Mouse (Mus musculus): ENCODE measurements around the gene Smcp. TPM values are rescaled to one million over a fixed set of nuclear protein-coding genes. Genes with fewer than 3 reads are reported as not detected.

The Smcp gene
- not detected in 2 replicates for polyA plus RNA-seq (2015; fragmentation: Nextera tagmentation; extraction: Ambion mirVana)

DNA sequence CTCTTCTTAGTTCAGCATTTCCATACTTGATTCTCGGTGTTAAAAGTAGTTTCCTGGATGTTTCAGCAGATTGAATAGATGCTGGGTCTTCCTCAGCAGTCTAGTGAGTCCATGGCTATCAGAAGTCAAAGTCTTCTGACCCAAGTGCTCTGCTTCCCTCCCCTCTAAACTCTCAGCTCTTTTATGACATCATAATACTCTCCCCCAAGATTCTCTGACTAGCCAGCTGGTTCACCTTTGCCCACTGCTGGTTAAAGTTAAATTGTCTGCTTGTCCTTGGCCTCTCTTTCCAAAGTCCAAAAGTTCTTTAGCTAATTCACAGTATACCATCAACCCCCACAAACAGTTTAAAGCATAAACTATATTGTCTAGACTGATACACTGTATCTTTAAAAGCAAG is at the start of gene Smcp:
Smcp (minus strand) TSS at position 140 of the 400 bp plus-strand sequence.
- no peak for ATAC-seq (replicated peaks; ENCODE audit: low FRiP score)
- 88% methylated on average over 1 of the region's 1 CpGs for WGBS

DNA sequence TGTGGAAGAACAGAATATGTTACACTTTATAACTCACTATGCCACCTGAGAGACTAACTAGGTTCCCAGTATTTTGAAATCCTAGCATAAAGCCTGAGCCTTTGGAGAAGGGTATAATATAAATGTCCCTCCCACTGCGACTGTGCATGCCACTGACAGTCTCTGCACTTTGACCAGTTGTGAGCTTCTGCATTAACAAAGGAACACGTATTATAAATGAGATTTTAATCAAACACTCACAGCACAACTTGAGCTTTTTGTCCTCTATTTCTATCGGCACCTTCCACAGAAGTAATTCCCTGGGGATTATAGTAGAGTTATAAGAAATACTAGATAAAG is 49.8 kb upstream of the Smcp start:
- H3K9me3 ChIP-seq (replicated peaks): no peaks in the 10 kb centered on the region
- WGBS: 69% methylated on average over 3 of the region's 3 CpGs
- no peak overlapping the region for H3K9ac ChIP-seq
- no peaks in the 10 kb centered on the region for H3K27me3 ChIP-seq
- no peak for ATAC-seq (replicated peaks; ENCODE audit: low FRiP score)
- H3K4me1 ChIP-seq: no peaks in the 10 kb centered on the region
- no peak overlapping the region for H3K27ac ChIP-seq
- no peaks in the 10 kb centered on the region for H3K36me3 ChIP-seq
- no peak overlapping the region for H3K4me3 ChIP-seq (replicated peaks)
- H3K4me2 ChIP-seq: no peak overlapping the region

More for the DNA sequence above, at the start of gene Smcp:
- H3K9ac ChIP-seq: no peak within 1 kb of the TSS
- H3K4me3 ChIP-seq (replicated peaks): no peak within 1 kb of the TSS
- no peak within 1 kb of the TSS for H3K4me2 ChIP-seq
- H3K4me1 ChIP-seq: no peaks in the 10 kb centered on the region
- H3K27ac ChIP-seq: no peak within 1 kb of the TSS
- H3K27me3 ChIP-seq: no peaks in the 10 kb centered on the region
- no peaks in the 10 kb centered on the region for H3K36me3 ChIP-seq
- H3K9me3 ChIP-seq (replicated peaks): no peaks in the 10 kb centered on the region

DNA sequence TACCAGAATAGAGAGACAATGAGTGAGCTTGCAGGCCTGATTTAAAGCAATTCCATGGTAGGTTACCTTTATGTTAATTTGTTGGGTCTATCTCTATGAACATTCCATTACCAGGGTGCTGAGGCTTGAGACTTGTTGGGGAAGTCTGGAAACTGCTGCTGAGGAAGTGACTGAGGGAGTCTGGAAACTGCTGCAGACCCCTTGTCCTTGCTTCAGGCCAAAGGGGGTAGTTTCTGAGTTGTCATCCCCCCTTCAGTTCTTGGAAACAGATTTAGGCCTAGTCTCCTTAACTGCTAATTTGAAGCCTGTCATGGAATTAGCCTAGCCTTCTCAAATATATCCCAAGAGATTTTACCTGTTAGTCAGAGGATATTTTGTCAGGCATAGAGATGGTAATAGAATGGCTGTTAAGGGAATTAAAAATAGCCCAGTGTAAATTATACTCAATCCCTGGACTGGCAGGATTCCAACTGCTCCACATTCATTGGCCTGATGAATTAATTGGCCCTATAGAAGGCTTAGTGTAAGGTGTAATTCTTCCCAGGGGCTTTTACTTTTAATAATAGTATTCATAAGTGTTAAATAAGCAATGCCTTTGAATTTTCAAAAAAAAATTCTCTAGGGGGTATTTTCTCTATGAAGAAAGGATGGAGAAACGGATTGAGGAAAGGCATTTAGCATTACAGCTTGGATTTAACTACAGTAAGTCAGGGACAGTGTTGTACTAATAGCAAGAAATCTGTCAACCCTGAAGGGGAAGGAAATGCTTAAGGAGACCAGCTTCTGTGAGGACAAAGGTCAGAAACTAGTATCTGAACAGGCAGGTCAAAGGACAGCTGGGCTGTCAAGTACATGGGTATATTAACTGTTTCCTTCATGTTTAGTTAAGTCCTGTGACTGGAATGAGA is 49.2 kb upstream of the Smcp start:
- H3K4me1 ChIP-seq: no peaks in the 10 kb centered on the region
- H3K4me3 ChIP-seq (replicated peaks): no peak overlapping the region
- no peak; the same call in 1 of the 2 replicates for ATAC-seq (replicated peaks; ENCODE audit: low FRiP score)
- H3K36me3 ChIP-seq: no peaks in the 10 kb centered on the region
- 35% methylated on average over 1 of the region's 1 CpGs for WGBS
- no peak overlapping the region for H3K27ac ChIP-seq
- no peak overlapping the region for H3K9ac ChIP-seq
- no peaks in the 10 kb centered on the region for H3K27me3 ChIP-seq
- no peak overlapping the region for H3K4me2 ChIP-seq
- no peaks in the 10 kb centered on the region for H3K9me3 ChIP-seq (replicated peaks)

DNA sequence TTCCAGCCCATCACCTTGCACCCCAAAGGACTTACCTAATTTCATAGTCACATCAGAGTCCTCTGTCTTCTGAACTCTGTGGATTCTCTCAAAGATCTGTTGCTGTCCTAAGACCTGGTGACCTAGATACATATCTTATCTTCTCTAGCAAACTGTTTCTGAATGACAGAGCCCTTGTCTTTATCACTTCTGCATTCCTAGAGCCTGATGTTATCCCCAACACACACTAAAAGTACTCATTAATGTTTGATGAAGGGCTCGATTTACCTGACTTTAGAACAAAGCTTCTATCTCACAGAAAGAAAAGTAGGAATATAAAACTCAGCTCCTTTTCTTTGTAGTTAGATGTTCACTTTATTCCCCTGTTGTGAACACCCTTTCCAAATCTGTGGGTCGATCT is 32.8 kb upstream of the Smcp start, which contains the start of gene Lce6a:
Lce6a (minus strand) TSS at position 101 of the 400 bp plus-strand sequence.
- no peak within 1 kb of the TSS for H3K27ac ChIP-seq
- no peak for ATAC-seq (replicated peaks; ENCODE audit: low FRiP score)
- H3K36me3 ChIP-seq: no peaks in the 10 kb centered on the region
- no peak within 1 kb of the TSS for H3K4me2 ChIP-seq
- 79% methylated on average over 2 of the region's 2 CpGs for WGBS
- no peak within 1 kb of the TSS for H3K9ac ChIP-seq
- no peaks in the 10 kb centered on the region for H3K27me3 ChIP-seq
- H3K4me3 ChIP-seq (replicated peaks): no peak within 1 kb of the TSS
- no peaks in the 10 kb centered on the region for H3K4me1 ChIP-seq
- no peaks in the 10 kb centered on the region for H3K9me3 ChIP-seq (replicated peaks)

DNA sequence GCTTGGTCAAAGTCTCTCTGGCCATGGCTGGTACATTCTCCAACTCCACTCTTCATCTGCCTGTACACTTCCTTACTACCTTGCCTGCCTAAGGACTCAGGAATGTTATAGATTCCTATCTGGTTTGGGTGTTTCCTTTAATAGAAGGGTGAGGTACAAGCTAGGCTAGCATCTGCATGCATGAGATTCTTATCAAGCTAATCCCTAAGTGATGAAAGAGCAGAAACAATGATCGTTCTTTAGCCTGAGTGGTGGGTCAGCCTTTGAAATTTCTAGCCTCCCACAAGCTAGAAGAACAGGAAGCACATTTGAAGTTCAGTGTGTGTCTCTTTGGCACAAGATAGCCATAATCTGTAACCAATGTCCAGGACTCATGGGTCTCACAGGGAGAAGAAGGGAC is 21.0 kb upstream of the Smcp start:
- H3K9ac ChIP-seq: no peak overlapping the region
- WGBS: 66% methylated on average over 1 of the region's 1 CpGs
- H3K4me3 ChIP-seq (replicated peaks): no peak overlapping the region
- H3K4me2 ChIP-seq: no peak overlapping the region
- H3K9me3 ChIP-seq (replicated peaks): no peaks in the 10 kb centered on the region
- ATAC-seq (replicated peaks; ENCODE audit: low FRiP score): no peak
- H3K36me3 ChIP-seq: no peaks in the 10 kb centered on the region
- H3K4me1 ChIP-seq: no peaks in the 10 kb centered on the region
- no peak overlapping the region for H3K27ac ChIP-seq
- H3K27me3 ChIP-seq: no peaks in the 10 kb centered on the region

DNA sequence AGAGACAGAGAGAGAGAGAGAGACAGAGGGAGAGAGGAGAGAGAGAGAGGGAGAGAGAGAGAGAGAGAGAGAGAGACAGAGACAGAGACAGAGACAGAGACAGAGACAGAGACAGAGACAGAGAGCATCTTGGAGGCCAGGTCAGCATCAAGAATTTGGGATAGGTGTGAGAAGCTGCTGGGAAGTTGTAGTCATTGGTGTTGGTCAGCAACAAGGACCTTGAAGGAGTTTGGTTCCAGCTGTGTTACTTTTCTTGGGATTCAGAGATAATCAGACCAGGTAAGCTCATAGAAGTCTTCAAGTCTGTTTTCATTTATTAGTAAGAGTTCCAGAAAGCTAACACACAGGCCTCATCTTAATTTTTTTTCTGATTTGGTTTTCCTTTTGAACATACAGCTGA is 18.6 kb upstream of the Smcp start, which contains the start of gene 2210017I01Rik:
2210017I01Rik (minus strand) TSS at position 101 of the 400 bp plus-strand sequence.
- Histone ChIP-seq H3K9me3 (replicated peaks) (no peaks in the 10 kb centered on the region), H3K27me3 (no peaks in the 10 kb centered on the region), H3K36me3 (no peaks in the 10 kb centered on the region), H3K4me1 (no peaks in the 10 kb centered on the region), H3K4me3 (replicated peaks) (no peak within 1 kb of the TSS), H3K9ac (no peak within 1 kb of the TSS), H3K4me2 (no peak within 1 kb of the TSS), H3K27ac (no peak within 1 kb of the TSS)
- ATAC-seq (replicated peaks; ENCODE audit: low FRiP score): no peak

DNA sequence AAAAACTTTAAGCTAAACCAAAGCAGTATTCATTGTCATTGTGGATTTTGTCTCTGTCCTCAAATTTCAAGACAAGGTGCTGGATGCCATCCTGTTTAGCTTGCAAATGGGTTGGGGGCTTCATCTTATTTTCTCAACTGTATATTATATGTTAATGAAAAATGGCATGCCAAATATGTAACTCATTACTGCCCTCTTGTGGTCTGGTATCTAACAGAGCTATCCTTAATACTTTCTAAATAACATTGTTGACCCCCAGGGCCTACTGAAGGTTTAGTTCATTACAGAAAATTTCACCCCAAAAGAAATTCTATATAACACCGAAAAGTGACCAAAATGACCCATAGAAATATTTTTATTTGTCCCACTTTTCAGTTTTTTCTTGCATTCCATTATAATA is 13.4 kb upstream of the Smcp start:
- H3K9me3 ChIP-seq (replicated peaks): no peaks in the 10 kb centered on the region
- H3K9ac ChIP-seq: no peak overlapping the region
- no peak overlapping the region for H3K4me2 ChIP-seq
- no peak overlapping the region for H3K4me3 ChIP-seq (replicated peaks)
- no peak for ATAC-seq (replicated peaks; ENCODE audit: low FRiP score)
- no peaks in the 10 kb centered on the region for H3K27me3 ChIP-seq
- no peaks in the 10 kb centered on the region for H3K4me1 ChIP-seq
- no peaks in the 10 kb centered on the region for H3K36me3 ChIP-seq
- WGBS: 58% methylated on average over 1 of the region's 1 CpGs
- H3K27ac ChIP-seq: no peak overlapping the region

DNA sequence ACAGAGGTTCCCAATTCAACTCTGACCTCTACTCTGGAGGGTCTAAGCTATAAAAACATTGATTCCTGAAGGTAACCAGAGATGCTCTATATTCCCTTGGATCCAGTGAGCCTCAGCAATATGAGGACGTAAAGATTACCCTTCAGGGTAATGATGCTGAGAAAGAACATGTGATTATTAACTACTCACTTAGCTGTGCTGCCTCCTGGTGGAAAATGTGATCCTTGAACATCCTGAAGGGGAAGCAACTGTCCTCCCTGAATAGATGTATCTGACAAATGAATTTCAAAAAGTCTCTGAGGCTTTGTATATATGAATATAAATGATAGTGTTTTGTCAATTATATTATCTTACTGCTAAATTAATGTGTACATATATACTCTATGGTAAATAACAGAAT is 11.7 kb upstream of the Smcp start:
- 27% methylated on average over 1 of the region's 1 CpGs for WGBS

DNA sequence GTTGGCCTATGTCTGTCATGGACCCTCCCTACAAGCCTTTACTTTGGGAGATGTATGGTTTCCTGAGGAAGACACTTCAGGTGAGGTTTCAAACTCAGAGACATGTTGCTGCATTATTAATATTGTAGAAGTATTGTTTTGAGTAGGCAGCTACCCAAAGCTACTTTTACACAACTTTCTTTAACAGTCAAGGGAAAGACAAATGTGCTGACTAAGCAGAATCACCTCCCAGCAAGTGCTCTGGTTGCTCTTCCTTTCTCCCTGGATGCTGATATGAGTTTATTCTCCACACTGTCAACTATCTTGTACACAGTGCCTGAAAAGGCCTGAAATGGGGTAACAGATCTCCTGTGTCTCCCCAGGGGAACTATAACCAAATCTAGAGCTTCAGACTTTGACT is 11.2 kb upstream of the Smcp start:
- no peaks in the 10 kb centered on the region for H3K36me3 ChIP-seq
- H3K4me3 ChIP-seq (replicated peaks): no peak overlapping the region
- H3K4me1 ChIP-seq: no peaks in the 10 kb centered on the region
- no peaks in the 10 kb centered on the region for H3K9me3 ChIP-seq (replicated peaks)
- H3K27ac ChIP-seq: no peak overlapping the region
- H3K4me2 ChIP-seq: no peak overlapping the region
- H3K27me3 ChIP-seq: no peaks in the 10 kb centered on the region
- no peak for ATAC-seq (replicated peaks; ENCODE audit: low FRiP score)
- H3K9ac ChIP-seq: no peak overlapping the region

More for the DNA sequence above, 11.7 kb upstream of the Smcp start:
- no peaks in the 10 kb centered on the region for H3K27me3 ChIP-seq
- no peaks in the 10 kb centered on the region for H3K36me3 ChIP-seq
- H3K4me1 ChIP-seq: no peaks in the 10 kb centered on the region
- no peak overlapping the region for H3K9ac ChIP-seq
- H3K4me2 ChIP-seq: no peak overlapping the region
- H3K9me3 ChIP-seq (replicated peaks): no peaks in the 10 kb centered on the region
- no peak for ATAC-seq (replicated peaks; ENCODE audit: low FRiP score)
- no peak overlapping the region for H3K4me3 ChIP-seq (replicated peaks)
- no peak overlapping the region for H3K27ac ChIP-seq

DNA sequence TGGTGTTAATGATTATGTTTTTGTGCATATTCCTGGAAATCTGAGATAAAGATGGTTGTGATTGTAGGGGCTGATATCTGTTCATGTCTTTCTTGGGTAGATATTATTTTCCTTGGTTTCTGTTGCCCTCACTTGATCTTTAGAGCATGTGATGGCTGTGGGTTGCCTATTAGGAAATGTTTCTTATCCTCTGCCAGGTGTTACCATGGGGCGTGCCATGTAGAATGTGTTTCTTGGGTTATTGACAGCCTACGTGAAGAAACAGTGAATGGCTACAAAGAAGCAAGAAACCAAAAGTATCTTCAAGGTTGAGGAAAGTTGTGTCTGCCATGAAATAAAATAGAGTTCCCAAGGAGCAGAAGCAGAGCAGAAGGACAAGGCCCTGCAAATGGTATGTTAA is 9.6 kb upstream of the Smcp start:
- no peak overlapping the region for H3K4me3 ChIP-seq (replicated peaks)
- H3K4me1 ChIP-seq: no peaks in the 10 kb centered on the region
- ATAC-seq (replicated peaks; ENCODE audit: low FRiP score): no peak
- no peaks in the 10 kb centered on the region for H3K36me3 ChIP-seq
- no peak overlapping the region for H3K9ac ChIP-seq
- no peak overlapping the region for H3K27ac ChIP-seq
- H3K9me3 ChIP-seq (replicated peaks): no peaks in the 10 kb centered on the region
- 86% methylated on average over 2 of the region's 2 CpGs for WGBS
- no peaks in the 10 kb centered on the region for H3K27me3 ChIP-seq
- H3K4me2 ChIP-seq: no peak overlapping the region

DNA sequence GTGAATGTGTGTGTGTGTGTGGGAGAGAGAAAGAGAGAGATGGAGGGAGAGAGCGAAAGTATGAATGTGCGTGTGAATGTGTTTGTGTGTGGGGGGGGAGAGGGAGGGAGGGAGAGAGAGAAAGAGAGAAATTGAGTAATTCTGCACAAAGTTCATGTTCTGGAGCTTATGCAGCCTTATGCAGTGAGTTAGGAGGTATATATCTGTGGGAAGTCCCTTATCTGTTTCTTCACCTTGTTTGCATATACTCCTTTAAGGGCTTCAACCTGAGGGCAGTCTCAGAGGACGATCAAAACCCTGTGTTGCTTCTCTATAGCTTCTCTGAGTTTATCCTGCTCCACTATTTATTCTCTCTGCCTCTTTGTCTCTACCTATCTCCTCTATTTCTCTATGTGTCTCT is 1.6 kb downstream of the Smcp start:
- ATAC-seq (replicated peaks; ENCODE audit: low FRiP score): no peak
- no peaks in the 10 kb centered on the region for H3K27me3 ChIP-seq
- H3K4me3 ChIP-seq (replicated peaks): no peak overlapping the region
- no peak overlapping the region for H3K9ac ChIP-seq
- WGBS: 82% methylated on average over 3 of the region's 3 CpGs
- no peaks in the 10 kb centered on the region for H3K9me3 ChIP-seq (replicated peaks)
- H3K4me1 ChIP-seq: no peaks in the 10 kb centered on the region
- H3K4me2 ChIP-seq: no peak overlapping the region
- H3K36me3 ChIP-seq: no peaks in the 10 kb centered on the region
- H3K27ac ChIP-seq: no peak overlapping the region

DNA sequence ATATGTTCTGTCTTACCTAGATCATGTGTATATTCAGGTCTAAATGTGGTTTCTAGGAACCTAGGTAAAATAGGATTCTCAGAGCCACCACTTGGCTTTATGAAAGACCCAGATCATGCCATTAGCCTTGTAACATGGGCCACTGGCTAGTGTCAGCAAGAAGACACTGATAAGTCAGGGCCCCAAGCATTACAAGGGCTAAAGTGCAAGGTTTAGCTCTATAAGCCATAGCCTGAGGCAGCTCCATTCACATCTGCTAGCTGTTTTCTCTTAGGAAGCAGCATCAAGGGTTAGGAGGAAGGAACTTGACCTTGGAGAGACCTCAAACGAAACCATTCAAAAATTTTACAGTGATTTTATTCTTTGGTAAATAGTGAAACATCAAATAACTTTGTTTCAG is 3.7 kb downstream of the Smcp start:
- Histone ChIP-seq H3K36me3 (no peaks in the 10 kb centered on the region), H3K27me3 (no peaks in the 10 kb centered on the region), H3K9ac (no peak overlapping the region), H3K4me1 (no peaks in the 10 kb centered on the region), H3K4me2 (no peak overlapping the region), H3K4me3 (replicated peaks) (no peak overlapping the region), H3K27ac (no peak overlapping the region), H3K9me3 (replicated peaks) (no peaks in the 10 kb centered on the region)
- 64% methylated on average over 1 of the region's 1 CpGs for WGBS
- ATAC-seq (replicated peaks; ENCODE audit: low FRiP score): no peak
